Mouse (Mus musculus): ENCODE measurements around the gene Rph3al.

GRCm38 (mm10) chr11:75945805-75946450 is 7.7 kb upstream of the Rph3al start:
- no peak for TF ChIP-seq POLR2A (IDR thresholded peaks at IDR 0.05; ENCODE audit: low read depth, low read length)
- TF ChIP-seq CTCF (IDR thresholded peaks at IDR 0.05; ENCODE audit: extremely low read depth, insufficient read depth, insufficient read length, insufficient replicate concordance) = no peak
